Mouse (Mus musculus): Measurements from ENCODE around the gene Timm8a2. TPM values are rescaled to one million over a fixed set of nuclear protein-coding genes. Genes with fewer than 3 reads are reported as not detected.
"Not testable (repeated sequence)": the region's sequence is repeated elsewhere in the genome, so short reads cannot be mapped to it uniquely, and the experiment has no call there.

Timm8a2 gene
- total and polyA plus RNA-seq, 2 experiments from 2014 or later, result 0.60 TPM; not detected in 1

GRCm38 (mm10) chr14:122064519-122064918 is 30.0 kb downstream of the Timm8a2 start:
- Histone ChIP-seq H3K27ac (ENCODE audit: low read depth, low read length) (no peak overlapping the region), H3K4me3 (ENCODE audit: low read depth, low read length) (no peak overlapping the region), H3K27me3 (ENCODE audit: insufficient read depth, low read length) (no peaks in the 10 kb centered on the region), H3K9me3 (ENCODE audit: low read length) (no peaks in the 10 kb centered on the region), H3K4me1 (ENCODE audit: insufficient read depth, low read length) (no peaks in the 10 kb centered on the region), H3K4me2 (ENCODE audit: low read depth, low read length, poor library complexity, severe bottlenecking) (no peak overlapping the region), H3K9ac (replicated peaks; ENCODE audit: low read length, poor library complexity, severe bottlenecking) (no peak overlapping the region), H3K36me3 (ENCODE audit: insufficient read depth, low read length) (no peaks in the 10 kb centered on the region)
- 2% methylated on average over 2 of the region's 2 CpGs for WGBS
- ATAC-seq (ENCODE audit: low FRiP score) (no peak), DNase-seq (ENCODE audit: low spot score) (peak; percentile 59)
- peak; percentile 82 for TF ChIP-seq CTCF (IDR thresholded peaks at IDR 0.05)

- WGBS, result 87% methylated on average over 4 of the region's 4 CpGs
- H3K4me1 ChIP-seq (ENCODE audit: insufficient read depth, low read length), result no peaks in the 10 kb centered on the region
- DNase-seq (ENCODE audit: low spot score) (no peak), ATAC-seq (ENCODE audit: low FRiP score) (no peak)
- no peak overlapping the region for H3K4me2 ChIP-seq (ENCODE audit: low read depth, low read length, poor library complexity, severe bottlenecking)
- no peaks in the 10 kb centered on the region for H3K36me3 ChIP-seq (ENCODE audit: insufficient read depth, low read length)
- no peaks in the 10 kb centered on the region for H3K9me3 ChIP-seq (ENCODE audit: low read length)
- no peak overlapping the region for H3K4me3 ChIP-seq (ENCODE audit: low read depth, low read length)
- H3K27ac ChIP-seq (ENCODE audit: low read depth, low read length), result no peak overlapping the region
- no peak overlapping the region for H3K9ac ChIP-seq (replicated peaks; ENCODE audit: low read length, poor library complexity, severe bottlenecking)
- TF ChIP-seq CTCF (IDR thresholded peaks at IDR 0.05), result no peak
- no peaks in the 10 kb centered on the region for H3K27me3 ChIP-seq (ENCODE audit: insufficient read depth, low read length)
These were observed 31.8 kb downstream of the Timm8a2 start for GRCm38 (mm10) chr14:122066243-122066642.

- not testable (repeated sequence) for H3K27me3 ChIP-seq (ENCODE audit: insufficient read depth, low read length); H3K4me1 ChIP-seq (ENCODE audit: insufficient read depth, low read length); H3K27ac ChIP-seq (ENCODE audit: low read depth, low read length); ATAC-seq (ENCODE audit: low FRiP score); H3K9ac ChIP-seq (replicated peaks; ENCODE audit: low read length, poor library complexity, severe bottlenecking); H3K36me3 ChIP-seq (ENCODE audit: insufficient read depth, low read length); H3K4me2 ChIP-seq (ENCODE audit: low read depth, low read length, poor library complexity, severe bottlenecking); H3K9me3 ChIP-seq (ENCODE audit: low read length); DNase-seq (ENCODE audit: low spot score); H3K4me3 ChIP-seq (ENCODE audit: low read depth, low read length)
- 50% methylated on average over 3 of the region's 3 CpGs for WGBS
These were observed 33.6 kb downstream of the Timm8a2 start for GRCm38 (mm10) chr14:122068036-122068435.

GRCm38 (mm10) chr14:122068801-122069695 is 34.6 kb downstream of the Timm8a2 start:
- no peak for DNase-seq (ENCODE audit: low spot score)
- no peak overlapping the region for H3K4me3 ChIP-seq (ENCODE audit: low read depth, low read length)
- H3K27ac ChIP-seq (ENCODE audit: low read depth, low read length), result no peak overlapping the region
- H3K9me3 ChIP-seq (ENCODE audit: low read length), result no peaks in the 10 kb centered on the region
- no peaks in the 10 kb centered on the region for H3K4me1 ChIP-seq (ENCODE audit: insufficient read depth, low read length)
- no peaks in the 10 kb centered on the region for H3K36me3 ChIP-seq (ENCODE audit: insufficient read depth, low read length)
- WGBS, result 72% methylated on average over 11 of the region's 11 CpGs
- H3K9ac ChIP-seq (replicated peaks; ENCODE audit: low read length, poor library complexity, severe bottlenecking), result no peak overlapping the region
- no peak for TF ChIP-seq CTCF (IDR thresholded peaks at IDR 0.05)
- no peak overlapping the region for H3K4me2 ChIP-seq (ENCODE audit: low read depth, low read length, poor library complexity, severe bottlenecking)
- no peaks in the 10 kb centered on the region for H3K27me3 ChIP-seq (ENCODE audit: insufficient read depth, low read length)
- ATAC-seq (ENCODE audit: low FRiP score), result no peak

GRCm38 (mm10) chr14:122069948-122070347 is 35.5 kb downstream of the Timm8a2 start:
- H3K9ac ChIP-seq (replicated peaks; ENCODE audit: low read length, poor library complexity, severe bottlenecking), result no peak overlapping the region
- 80% methylated on average over 3 of the region's 3 CpGs for WGBS

GRCm38 (mm10) chr14:122073422-122073821 is 38.9 kb downstream of the Timm8a2 start:
- Histone ChIP-seq H3K4me1 (ENCODE audit: insufficient read depth, low read length) (no peaks in the 10 kb centered on the region), H3K4me2 (ENCODE audit: low read depth, low read length, poor library complexity, severe bottlenecking) (no peak overlapping the region), H3K27ac (ENCODE audit: low read depth, low read length) (no peak overlapping the region), H3K9ac (replicated peaks; ENCODE audit: low read length, poor library complexity, severe bottlenecking) (no peak overlapping the region), H3K27me3 (ENCODE audit: insufficient read depth, low read length) (no peaks in the 10 kb centered on the region), H3K9me3 (ENCODE audit: low read length) (no peaks in the 10 kb centered on the region), H3K36me3 (ENCODE audit: insufficient read depth, low read length) (no peaks in the 10 kb centered on the region), H3K4me3 (ENCODE audit: low read depth, low read length) (no peak overlapping the region)
- no peak for DNase-seq (ENCODE audit: low spot score)
- no peak for ATAC-seq (ENCODE audit: low FRiP score)
- 91% methylated on average over 5 of the region's 5 CpGs for WGBS
- TF ChIP-seq CTCF (IDR thresholded peaks at IDR 0.05), result no peak

More at GRCm38 (mm10) chr14:122069948-122070347, 35.5 kb downstream of the Timm8a2 start:
- DNase-seq (ENCODE audit: low spot score) (no peak), ATAC-seq (ENCODE audit: low FRiP score) (no peak)
- H3K4me1 ChIP-seq (ENCODE audit: insufficient read depth, low read length), result no peaks in the 10 kb centered on the region
- H3K27ac ChIP-seq (ENCODE audit: low read depth, low read length), result no peak overlapping the region
- H3K4me2 ChIP-seq (ENCODE audit: low read depth, low read length, poor library complexity, severe bottlenecking), result no peak overlapping the region
- no peak overlapping the region for H3K4me3 ChIP-seq (ENCODE audit: low read depth, low read length)
- no peak for TF ChIP-seq CTCF (IDR thresholded peaks at IDR 0.05)
- no peaks in the 10 kb centered on the region for H3K27me3 ChIP-seq (ENCODE audit: insufficient read depth, low read length)
- no peaks in the 10 kb centered on the region for H3K9me3 ChIP-seq (ENCODE audit: low read length)
- no peaks in the 10 kb centered on the region for H3K36me3 ChIP-seq (ENCODE audit: insufficient read depth, low read length)

All from midbrain, postnatal 0 days (tissue).